Mouse (Mus musculus) embryonic fibroblast, embryonic 13.5 days (primary cell): ENCODE data around the gene Hoxd1. TPM values are rescaled to one million over a fixed set of nuclear protein-coding genes. Genes with fewer than 3 reads are reported as not detected.

Source experiments
- H3K27ac ChIP-seq: 2 replicates; pipeline ENCODE4 v1.5.1; 2012; ENCODE audit warnings: low read length, control low read depth, inconsistent platforms; ENCODE audit not compliant: insufficient read depth
- H3K4me1 ChIP-seq: 2 replicates; pipeline ENCODE4 v1.6.1; 2011; ENCODE audit warnings: low read length; ENCODE audit not compliant: control insufficient read depth, insufficient read depth
- H3K4me3 ChIP-seq: 2 replicates; pipeline ENCODE4 v1.5.1; 2011; ENCODE audit warnings: mild to moderate bottlenecking, control low read depth, low read length; ENCODE audit not compliant: insufficient read depth
- CTCF ChIP-seq: IDR thresholded peaks from 2 replicates; pipeline ENCODE4 v1.5.1; 2011; ENCODE audit warnings: mild to moderate bottlenecking, control low read depth, low read length, moderate library complexity, borderline replicate concordance; ENCODE audit not compliant: insufficient read depth
- POLR2A ChIP-seq: IDR thresholded peaks from 2 replicates; pipeline ENCODE4 v1.6.1; 2011; ENCODE audit warnings: low read depth, mild to moderate bottlenecking, control low read depth, low read length, moderate library complexity
- polyA plus RNA-seq: library from polyadenylated mRNA; stranded (reverse); fragments of >200 nt; gene quantifications from 2 replicates; pipeline ENCODE4 v1.2.4, GENCODE M21; 2011; ENCODE audit warnings: low read depth; ENCODE audit not compliant: missing spikeins, insufficient read length

Gene Hoxd1
- polyA plus RNA-seq, 1 experiment: 0.46 TPM

DNA sequence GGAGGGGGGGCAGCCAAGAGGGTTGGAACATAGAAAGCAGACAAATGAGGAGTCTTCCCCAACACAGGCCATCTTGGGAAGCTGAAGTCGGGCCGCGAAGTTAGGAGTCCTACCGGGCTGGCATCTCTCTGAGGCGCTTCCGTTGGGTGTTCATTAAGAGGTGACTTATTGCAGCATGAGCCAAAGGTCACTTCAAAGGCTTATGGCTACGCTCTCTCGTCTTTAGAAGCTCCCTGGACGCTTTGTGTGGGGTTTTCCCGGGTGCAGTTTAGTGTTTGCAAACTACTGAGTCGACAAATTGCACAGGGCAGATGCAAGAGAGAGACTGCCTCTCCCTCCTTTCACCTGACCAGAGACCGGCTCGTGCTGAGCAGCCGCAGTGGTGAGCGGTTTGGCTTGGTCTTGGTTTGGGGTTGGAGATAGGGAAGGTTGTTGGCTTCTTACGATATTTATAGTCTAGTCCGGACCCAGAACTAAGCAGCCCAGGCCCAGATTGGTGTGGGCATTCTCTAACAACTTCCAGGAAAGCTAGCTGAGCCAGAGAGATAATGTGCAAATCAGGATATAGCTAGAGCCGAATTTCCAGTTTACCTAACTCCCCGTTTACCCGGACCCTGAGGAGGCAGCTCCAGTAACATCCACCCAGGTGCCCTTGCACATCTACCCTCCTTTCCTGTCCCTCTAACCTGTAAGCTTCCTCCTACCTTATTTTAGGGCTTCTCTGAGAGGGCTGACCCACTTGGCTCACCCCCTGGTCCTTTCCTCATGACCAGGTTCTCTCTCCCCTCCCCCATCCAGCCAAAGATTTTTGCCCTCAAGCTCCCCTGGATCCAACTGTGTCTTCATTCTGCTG lies 23.9 kb upstream of the Hoxd1 start:
- Histone ChIP-seq H3K4me3 (no peak overlapping the region), H3K4me1 (no peaks in the 10 kb centered on the region), H3K27ac (no peak overlapping the region)
- TF ChIP-seq CTCF (no peak), POLR2A (no peak)

DNA sequence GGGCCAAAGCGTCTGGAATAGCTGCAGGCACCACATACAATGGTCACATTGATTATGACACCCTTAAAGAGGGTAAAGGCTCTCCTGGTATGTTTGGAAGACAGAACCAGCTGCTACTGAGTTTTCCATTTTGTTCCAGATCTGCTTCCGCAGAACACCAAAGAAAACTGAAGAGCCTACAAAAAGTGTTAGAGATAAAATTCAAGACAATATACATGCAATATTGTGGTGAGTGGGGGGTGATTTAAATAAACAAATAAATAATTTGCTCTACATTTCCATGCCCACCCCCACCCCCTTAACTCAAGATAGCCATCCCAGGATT lies 23.3 kb upstream of the Hoxd1 start:
- TF ChIP-seq CTCF: no peak
- TF ChIP-seq POLR2A: no peak
- H3K27ac ChIP-seq: no peak overlapping the region
- H3K4me3 ChIP-seq: no peak overlapping the region
- no peaks in the 10 kb centered on the region for H3K4me1 ChIP-seq

DNA sequence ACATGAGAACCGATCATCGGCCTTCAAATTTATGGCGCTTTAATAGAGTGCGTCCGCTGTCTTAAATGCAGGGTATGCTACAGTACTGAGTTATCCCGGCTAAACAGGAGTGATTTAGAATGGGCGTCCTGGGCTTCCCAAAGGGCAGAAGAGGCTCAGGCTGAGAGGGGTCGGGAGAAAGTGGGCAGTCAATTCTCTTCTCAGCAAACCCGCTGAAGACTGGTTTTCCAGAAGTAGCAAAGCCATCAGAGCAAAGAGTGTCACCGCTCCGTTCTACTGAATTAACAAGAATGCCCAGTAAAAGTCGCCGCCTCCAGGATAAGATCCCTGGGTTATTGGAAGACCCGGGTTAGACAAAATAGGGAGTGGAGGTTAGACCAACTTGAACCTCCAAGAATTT lies 22.9 kb upstream of the Hoxd1 start:
- H3K4me1 ChIP-seq: no peaks in the 10 kb centered on the region
- H3K4me3 ChIP-seq: no peak overlapping the region
- no peak for TF ChIP-seq CTCF
- TF ChIP-seq POLR2A: no peak; the same call in 1 of the 2 replicates
- H3K27ac ChIP-seq: no peak overlapping the region

DNA sequence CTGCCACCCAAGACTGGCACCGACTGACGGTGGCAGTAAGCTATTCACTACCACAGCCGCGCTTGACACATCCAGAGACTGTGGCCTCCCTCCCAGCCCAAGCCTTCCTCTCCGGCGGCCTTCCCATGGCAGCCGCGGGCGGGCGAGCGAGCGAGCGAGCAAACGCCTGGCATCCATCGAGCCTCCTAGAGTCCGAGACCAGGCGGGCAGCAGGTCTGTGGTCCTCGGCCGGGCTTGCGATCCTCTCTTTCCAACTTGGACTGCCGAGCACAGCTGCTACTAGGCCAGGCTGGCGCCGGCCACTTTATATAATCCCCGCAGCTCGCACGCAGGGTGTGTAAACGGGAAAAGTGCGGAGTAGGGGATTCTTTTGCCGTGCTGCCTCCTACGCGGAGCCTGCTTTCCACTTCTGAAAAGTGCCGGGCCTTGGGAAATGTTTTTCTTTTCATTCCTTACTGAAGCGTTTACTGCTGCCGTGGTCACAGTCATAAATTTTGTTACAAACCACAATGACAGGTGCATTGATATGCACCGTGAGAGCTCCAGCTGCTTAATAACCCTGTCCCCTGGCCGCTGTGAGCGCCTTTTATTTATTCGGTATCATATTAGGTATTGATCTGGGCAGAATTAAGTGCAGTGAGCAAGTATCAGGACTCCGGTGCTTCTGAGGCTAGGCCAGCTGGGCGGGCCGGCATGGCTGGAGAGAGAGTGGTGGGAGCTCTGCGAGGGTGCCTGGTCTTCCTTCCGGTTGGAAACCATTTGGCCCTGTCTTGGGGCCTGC lies 22.3 kb upstream of the Hoxd1 start:
- H3K4me1 ChIP-seq: no peaks in the 10 kb centered on the region
- H3K4me3 ChIP-seq: 0 out of 2 replicates have a peak overlapping the region, but pooled peaks have one; percentile 8
- no peak overlapping the region; the same call in 1 of the 2 replicates for H3K27ac ChIP-seq
- TF ChIP-seq POLR2A: no peak; the same call in 1 of the 2 replicates
- TF ChIP-seq CTCF: no peak

DNA sequence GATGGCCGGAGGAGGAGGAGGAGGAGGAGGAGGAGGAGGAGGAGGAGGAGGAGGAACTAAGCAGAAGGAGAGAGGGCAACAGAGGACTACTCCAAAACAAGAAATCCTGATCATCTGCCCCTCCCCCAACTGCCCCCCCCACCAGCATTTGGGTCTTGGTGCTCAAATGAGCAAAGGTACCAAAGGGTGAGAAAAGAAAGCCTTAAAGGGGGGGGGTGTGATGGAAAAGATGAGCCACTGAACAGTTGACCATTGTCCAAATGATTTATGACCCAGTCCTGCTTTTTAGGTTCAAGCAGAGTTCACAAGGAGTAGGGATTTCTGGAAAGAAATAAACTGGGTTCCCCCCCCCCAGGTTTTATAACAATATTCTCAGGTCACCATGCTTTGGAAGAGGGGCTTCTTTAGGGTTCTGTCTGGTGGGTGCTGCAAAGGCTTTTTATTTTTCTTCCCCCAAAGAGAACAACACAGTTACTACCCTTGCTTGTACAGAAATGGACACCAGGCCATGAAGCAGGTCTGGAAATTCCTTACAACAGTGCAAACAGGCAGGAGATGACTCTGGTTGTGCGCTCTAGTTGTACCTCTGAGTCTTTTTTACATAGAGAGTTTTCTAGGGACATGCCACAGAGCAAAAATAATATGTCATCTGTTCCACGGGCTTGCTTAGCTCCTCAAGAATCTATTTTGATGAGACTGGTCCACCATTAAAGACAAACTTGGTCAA lies 21.4 kb upstream of the Hoxd1 start:
- H3K4me3 ChIP-seq: no peak overlapping the region
- H3K4me1 ChIP-seq: no peaks in the 10 kb centered on the region
- TF ChIP-seq POLR2A (no peak), CTCF (no peak)
- no peak overlapping the region for H3K27ac ChIP-seq

DNA sequence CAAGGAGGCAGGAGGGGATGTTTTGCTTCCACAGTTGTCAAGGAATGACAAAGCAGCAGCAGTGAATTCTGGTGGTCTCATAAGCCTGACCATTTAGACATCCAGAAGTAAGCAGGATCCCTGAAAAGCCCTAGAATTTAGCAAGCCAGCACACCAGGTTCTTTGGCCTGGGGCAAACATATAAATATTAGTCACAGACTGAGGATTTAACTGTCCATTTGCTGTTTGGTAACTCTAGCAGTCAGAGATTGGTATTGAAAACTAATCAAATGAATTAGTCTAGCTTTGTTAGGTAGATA lies 20.9 kb upstream of the Hoxd1 start:
- H3K4me3 ChIP-seq: no peak overlapping the region
- H3K4me1 ChIP-seq: no peaks in the 10 kb centered on the region
- H3K27ac ChIP-seq: no peak overlapping the region
- TF ChIP-seq CTCF: no peak
- TF ChIP-seq POLR2A: no peak

DNA sequence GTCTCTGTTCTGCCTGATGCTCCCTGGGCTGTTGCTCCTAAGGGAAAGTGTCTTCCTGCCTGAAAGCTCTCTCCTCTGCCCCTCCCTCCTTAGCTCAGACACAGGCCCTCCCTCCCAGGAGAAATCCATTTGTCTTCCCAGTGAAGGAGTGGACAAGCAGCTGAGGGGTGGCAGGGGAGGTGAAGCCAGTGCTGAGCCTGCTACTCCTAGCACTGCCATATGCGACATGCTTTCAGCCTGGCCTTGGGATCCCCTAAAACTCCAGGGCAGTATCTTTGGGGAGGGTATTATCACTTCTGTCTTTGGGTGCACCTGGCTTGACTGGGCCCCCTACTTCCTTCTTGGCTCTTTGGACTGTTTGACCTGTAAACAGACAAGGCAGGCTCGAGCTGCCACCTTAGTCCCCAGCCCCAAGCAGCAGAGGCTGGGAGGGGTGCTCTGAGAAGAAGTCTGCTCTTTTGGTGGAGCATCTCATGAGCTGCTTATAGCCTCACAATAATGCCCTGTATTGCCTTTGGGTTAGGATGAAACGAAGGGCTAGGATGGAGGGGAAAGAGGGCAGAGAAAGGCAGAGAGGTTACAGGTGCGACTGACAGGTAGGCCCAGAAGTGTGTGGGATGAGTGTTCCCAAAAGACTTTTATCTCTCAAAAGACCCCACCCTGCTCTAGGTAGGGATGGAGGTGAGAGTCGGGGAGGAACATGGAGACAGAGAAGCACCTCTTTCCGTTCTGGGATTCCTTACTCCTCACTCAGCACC lies 17.1 kb upstream of the Hoxd1 start:
- TF ChIP-seq POLR2A (no peak), CTCF (no peak)
- no peak overlapping the region for H3K27ac ChIP-seq
- H3K4me1 ChIP-seq: peaks cover 7% of the 10 kb centered on the region; the same call in 1 of the 2 replicates

DNA sequence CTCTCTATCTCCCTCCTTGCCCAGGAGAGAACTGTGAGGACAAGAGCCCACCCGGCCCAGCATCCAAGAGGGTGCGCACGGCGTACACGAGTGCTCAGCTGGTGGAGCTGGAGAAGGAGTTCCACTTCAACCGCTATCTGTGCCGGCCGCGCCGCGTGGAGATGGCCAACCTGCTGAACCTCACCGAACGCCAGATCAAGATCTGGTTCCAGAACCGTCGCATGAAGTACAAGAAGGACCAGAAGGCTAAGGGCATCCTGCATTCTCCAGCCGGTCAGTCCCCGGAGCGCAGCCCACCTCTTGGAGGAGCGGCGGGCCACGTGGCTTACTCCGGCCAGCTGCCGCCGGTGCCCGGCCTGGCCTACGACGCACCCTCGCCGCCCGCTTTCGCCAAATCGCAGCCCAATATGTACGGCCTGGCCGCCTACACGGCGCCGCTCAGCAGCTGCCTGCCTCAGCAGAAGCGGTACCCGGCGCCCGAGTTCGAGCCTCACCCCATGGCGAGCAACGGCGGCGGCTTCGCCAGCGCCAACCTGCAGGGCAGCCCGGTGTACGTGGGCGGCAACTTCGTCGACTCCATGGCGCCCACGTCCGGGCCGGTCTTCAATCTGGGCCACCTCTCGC lies 16.4 kb upstream of the Hoxd1 start:
- no peak for TF ChIP-seq POLR2A
- TF ChIP-seq CTCF: no peak
- Histone ChIP-seq H3K4me3 (no peak overlapping the region), H3K4me1 (peaks cover 7% of the 10 kb centered on the region; the same call in 1 of the 2 replicates), H3K27ac (no peak overlapping the region)

More for the DNA sequence above, 17.1 kb upstream of the Hoxd1 start:
- H3K4me3 ChIP-seq: no peak overlapping the region

DNA sequence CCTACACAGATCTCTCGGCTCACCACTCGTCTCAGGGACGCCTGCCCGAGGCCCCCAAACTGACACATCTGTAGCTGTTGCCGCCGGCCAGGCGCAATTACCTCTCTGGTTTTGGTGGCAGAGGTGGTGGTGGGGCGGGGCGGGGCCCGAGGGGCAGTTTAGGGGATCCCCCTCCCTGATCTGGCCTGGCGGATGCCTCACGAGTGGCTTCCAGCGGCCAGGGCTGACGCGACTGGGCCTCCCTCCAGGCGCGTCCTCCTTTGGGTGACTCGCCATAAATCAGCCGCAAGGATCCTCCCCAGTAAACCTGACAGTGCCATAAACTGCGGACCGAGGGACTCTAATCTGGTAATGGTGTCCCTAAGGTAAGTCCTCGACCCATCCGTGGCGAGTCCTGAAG lies 15.8 kb upstream of the Hoxd1 start:
- no peak overlapping the region; the same call in 1 of the 2 replicates for H3K4me3 ChIP-seq
- no peak overlapping the region for H3K27ac ChIP-seq
- peaks cover 7% of the 10 kb centered on the region; the same call in 1 of the 2 replicates for H3K4me1 ChIP-seq
- TF ChIP-seq CTCF (no peak), POLR2A (no peak)
